Mouse (Mus musculus) Patski (cell line): ENCODE data around the gene Ppfia1. TPM values are rescaled to one million over a fixed set of nuclear protein-coding genes. Genes with fewer than 3 reads are reported as not detected.

Experiments
- ATAC-seq: fragments of 100-300 bp; one replicate; pipeline ENCODE4 v1.8.0; 2021
- CTCF ChIA-PET: fragments of 350-600 bp; sonication (Branson Sonifier 250); formaldehyde crosslinking; loops from one replicate; lab custom pipeline; 2022; ENCODE audit warnings: inconsistent platforms; lab: Charles Lee
- POLR2A ChIA-PET: fragments of 350-600 bp; sonication (Branson Sonifier 250); formaldehyde crosslinking; loops from one replicate; lab custom pipeline; 2022; ENCODE audit warnings: antibody characterized with exemption, inconsistent platforms; lab: Charles Lee
- DNase-seq: peaks from one replicate; pipeline ENCODE4 v3.0.0-alpha.2; 2011; ENCODE audit warnings: low read depth, low spot score
- H3K27me3 ChIP-seq: fragments of 371-371 bp; one replicate; pipeline ENCODE4 v1.5.1; 2021
- CTCF ChIP-seq: fragments of 100-300 bp; IDR thresholded peaks from one replicate; pipeline ENCODE4 v1.5.1; 2021
- in situ Hi-C: fragments of 300-500 bp; cut with MboI; formaldehyde crosslinking; loops from 3 replicates; pipeline ENCODE4 v1.11.1; 2018; ENCODE audit warnings: low pct_unique_long_range_greater_than_20kb, mixed read lengths
- polyA plus RNA-seq: library from polyadenylated mRNA; unstranded; gene quantifications from one replicate; pipeline ENCODE4 v1.2.3, GENCODE M21; 2021

Ppfia1 gene
- polyA plus RNA-seq, 1 experiment from 2014 or later, result 73.4 TPM

DNA sequence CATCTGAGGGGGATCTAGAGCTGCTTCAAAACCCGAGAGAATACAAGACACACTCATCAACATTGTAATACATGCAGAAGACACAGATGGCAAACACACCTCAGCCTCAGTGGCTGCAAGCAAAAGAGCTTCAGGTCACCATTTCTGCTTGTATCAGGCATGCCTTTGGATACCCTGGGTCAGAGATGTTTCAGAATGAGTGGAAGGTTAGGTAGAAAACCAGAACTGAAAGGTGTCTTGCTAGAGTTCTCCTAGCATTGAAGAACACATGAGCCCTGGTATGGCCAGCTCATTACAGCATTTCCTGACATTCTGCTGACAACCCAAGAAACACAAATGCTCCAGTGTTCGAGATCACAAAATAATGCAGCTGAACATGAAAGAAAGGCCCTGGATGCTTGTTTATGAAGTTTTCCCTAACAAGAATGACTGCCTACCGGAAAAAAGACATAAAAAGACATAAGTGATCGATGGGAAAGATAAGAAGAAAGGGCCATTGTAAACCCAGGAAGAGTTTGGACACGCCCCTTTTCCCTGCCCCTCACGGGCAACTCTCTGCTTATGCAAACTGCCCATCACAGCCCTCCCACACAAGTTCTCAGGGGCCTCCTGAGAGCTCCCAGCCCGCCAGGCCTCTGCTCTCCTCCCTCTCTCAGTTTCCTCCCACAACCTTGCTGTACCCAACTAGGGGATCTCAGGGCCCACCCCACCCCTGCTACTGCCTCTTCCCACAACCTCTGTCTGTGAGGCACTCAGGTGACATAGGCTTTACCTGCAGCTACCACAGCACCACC, 21.7 kb downstream of the Ppfia1 start:
- ChIA-PET POLR2A (no interaction called here), CTCF (interaction anchor here (1.9 kb wide), 2 partner anchors 12 to 20 kb away, joined by 4 to 9 read pairs; no protein-coding TSS in a partner anchor)
- ATAC-seq (no peak), DNase-seq (no peak)
- no peaks in the 10 kb centered on the region for H3K27me3 ChIP-seq
- TF ChIP-seq CTCF, result no peak
- in situ Hi-C loops, result no loop called here

DNA sequence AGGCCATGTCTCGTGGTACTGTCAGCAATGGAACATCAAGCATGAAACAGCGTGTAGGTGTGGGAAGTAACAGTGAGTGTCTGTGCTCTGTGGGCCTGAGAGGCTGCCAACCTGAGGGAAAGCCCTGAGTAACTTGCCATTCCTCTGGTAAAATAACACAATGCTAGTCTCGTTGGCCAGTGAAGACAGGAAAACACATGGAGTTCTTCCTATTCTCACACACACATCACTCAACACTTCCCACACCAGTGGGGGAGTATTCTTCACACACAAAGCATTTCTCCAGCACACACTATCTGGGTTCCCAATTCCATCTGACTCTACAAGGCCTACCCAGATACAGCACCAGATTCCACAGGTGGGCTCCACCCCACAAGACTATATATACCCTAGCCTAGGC, 23.7 kb downstream of the Ppfia1 start:
- CTCF ChIA-PET, result interaction anchor here (1.3 kb wide), 1 partner anchor 23 kb away, joined by 3 read pairs; no protein-coding TSS in a partner anchor
- H3K27me3 ChIP-seq, result no peaks in the 10 kb centered on the region
- DNase-seq, result no peak
- ATAC-seq, result no peak
- POLR2A ChIA-PET, result no interaction called here
- TF ChIP-seq CTCF, result no peak
- in situ Hi-C loops, result no loop called here

DNA sequence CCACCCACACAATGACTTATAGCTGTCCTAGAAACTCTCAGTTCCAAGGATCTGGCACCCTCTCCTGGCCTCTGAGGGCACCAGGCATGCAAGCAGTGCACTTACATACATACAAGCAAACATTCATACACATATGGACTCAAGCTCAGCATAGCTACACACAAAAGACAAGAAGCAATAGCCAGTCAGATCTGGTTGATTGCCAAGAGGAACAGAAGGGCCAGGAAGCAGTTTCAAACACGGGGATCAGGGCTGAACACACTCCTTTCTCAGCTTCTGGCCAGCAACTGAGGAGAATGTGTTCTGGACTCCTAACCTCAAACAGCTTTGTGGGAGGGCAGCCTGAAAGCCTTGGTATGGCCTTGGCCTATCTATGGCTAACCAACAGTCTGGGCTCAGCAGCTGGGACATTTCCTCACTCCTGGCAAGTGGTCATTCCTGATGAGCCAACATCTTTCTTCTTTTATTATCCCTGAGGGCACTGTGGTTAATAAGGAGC, 25.8 kb downstream of the Ppfia1 start:
- H3K27me3 ChIP-seq, result no peaks in the 10 kb centered on the region
- POLR2A ChIA-PET, result interaction anchor here (1.3 kb wide), 1 partner anchor 17 kb away, joined by 3 read pairs; no protein-coding TSS in a partner anchor
- DNase-seq (peak; percentile 68), ATAC-seq (peak; percentile 87)
- in situ Hi-C loops, result no loop called here
- peak; percentile 54 for TF ChIP-seq CTCF
- CTCF ChIA-PET, result interaction anchor here (0.6 to 1.9 kb wide), 6 partner anchors 11 to 64 kb away, joined by 3 to 7 read pairs (median 3); no protein-coding TSS in a partner anchor

GRCm38 (mm10) chr7:144526649-144527048, 26.9 kb downstream of the Ppfia1 start:
- no peak for ATAC-seq
- TF ChIP-seq CTCF, result no peak
- in situ Hi-C loops, result no loop called here

DNA sequence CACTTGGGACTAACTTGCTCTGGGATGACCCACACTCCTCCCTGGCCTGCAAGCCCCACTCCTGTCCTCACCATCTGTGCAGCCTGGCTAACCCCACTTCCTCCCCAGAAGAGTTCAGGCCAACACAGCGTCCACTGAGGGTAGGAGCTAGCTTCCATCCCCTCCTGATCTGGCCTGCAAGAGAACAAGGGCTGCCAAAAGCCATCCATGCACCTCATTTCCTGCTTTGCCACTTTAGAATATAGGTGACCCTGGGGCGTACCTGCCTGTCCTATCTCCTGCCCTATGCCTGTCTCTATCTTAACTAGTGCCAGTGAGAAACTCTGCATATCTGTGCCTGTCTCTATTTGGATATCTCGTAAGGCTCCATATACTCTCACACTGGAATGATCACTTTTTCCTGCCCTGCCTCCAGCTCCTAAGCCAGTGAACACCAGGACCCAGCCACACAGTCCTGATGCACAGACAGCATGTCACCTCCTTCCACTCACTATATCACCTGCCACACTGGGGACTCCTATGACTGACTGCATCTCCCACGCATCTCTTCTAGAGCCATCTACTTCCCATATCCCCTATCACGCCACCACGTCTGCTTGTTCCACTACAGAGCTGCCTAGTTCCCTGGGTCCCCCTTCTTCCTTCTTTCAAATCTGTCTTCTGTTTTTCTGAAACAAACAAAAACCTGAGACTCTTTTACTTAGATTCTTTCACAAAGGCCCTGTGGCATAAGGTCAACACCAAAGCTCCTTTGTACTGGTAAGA, 28.9 kb downstream of the Ppfia1 start:
- no peaks in the 10 kb centered on the region for H3K27me3 ChIP-seq
- in situ Hi-C loops, result loop anchor here (5.0 kb wide), 1 partner anchor 58 kb away; the partner anchor contains the start of gene Fadd
- ATAC-seq (no peak), DNase-seq (no peak)
- TF ChIP-seq CTCF, result no peak
- ChIA-PET CTCF (interaction anchor here (1.6 kb wide), 1 partner anchor 22 kb away, joined by 5 read pairs; no protein-coding TSS in a partner anchor), POLR2A (no interaction called here)

More at GRCm38 (mm10) chr7:144526649-144527048, 26.9 kb downstream of the Ppfia1 start:
- ChIA-PET CTCF (interaction anchor here (0.8 to 1.6 kb wide), 2 partner anchors 24 kb away, joined by 4 to 5 read pairs; no protein-coding TSS in a partner anchor), POLR2A (interaction anchor here (1.3 kb wide), 1 partner anchor 18 kb away, joined by 3 read pairs; no protein-coding TSS in a partner anchor)
- H3K27me3 ChIP-seq, result no peaks in the 10 kb centered on the region
- DNase-seq, result no peak

DNA sequence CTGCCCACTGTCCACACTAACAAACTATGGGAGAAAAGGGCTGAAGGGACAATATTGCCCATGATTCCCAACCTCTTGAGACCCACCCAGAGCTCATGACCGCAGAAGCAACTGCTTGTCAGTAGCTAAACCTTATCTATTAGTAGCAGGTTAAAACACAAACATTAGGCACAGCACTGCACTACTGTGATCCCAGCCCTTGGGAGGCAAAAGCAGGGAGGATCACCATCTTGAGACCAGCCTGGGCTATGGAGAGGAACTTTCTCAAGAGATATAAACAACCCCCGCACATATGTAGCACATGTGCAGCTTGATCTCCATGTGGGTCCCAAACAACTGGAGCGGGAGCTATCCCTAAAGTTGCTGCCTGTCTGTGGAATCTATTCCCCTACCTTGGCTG, 30.1 kb downstream of the Ppfia1 start:
- no peak for DNase-seq
- in situ Hi-C loops, result loop anchor here (5.0 kb wide), 1 partner anchor 59 kb away; the partner anchor contains the start of gene Fadd
- ChIA-PET CTCF (no interaction called here), POLR2A (interaction anchor here (0.6 kb wide), 1 partner anchor 10 kb away, joined by 3 read pairs; no protein-coding TSS in a partner anchor)
- ATAC-seq, result no peak
- TF ChIP-seq CTCF, result no peak
- H3K27me3 ChIP-seq, result no peaks in the 10 kb centered on the region

DNA sequence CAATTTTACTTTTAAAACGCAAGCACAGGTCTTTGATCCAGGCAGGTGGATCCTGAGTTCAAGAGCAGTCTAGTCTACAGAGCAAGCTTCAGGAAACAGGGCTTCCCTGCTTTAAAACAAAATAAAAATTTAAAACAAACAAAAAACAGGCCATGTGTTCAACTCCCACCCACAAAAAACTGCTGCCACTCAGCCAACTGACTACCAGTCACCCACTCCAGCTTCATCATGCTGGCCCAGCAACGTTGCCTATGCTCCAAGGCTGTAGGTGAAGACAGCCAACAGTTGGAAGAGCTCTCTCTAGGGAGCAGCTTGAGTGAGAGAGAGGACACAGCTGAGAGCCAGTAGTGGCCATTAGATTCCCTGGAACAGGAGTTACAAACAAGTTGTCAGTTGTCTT, 31.6 kb downstream of the Ppfia1 start:
- in situ Hi-C loops, result loop anchor here (5.0 kb wide), 1 partner anchor 60 kb away; the partner anchor contains the start of gene Fadd
- no peak for DNase-seq
- ATAC-seq, result no peak
- no peaks in the 10 kb centered on the region for H3K27me3 ChIP-seq
- ChIA-PET POLR2A (no interaction called here), CTCF (interaction anchor here (0.8 kb wide), 1 partner anchor 8 kb away, joined by 3 read pairs; no protein-coding TSS in a partner anchor)
- TF ChIP-seq CTCF, result no peak

DNA sequence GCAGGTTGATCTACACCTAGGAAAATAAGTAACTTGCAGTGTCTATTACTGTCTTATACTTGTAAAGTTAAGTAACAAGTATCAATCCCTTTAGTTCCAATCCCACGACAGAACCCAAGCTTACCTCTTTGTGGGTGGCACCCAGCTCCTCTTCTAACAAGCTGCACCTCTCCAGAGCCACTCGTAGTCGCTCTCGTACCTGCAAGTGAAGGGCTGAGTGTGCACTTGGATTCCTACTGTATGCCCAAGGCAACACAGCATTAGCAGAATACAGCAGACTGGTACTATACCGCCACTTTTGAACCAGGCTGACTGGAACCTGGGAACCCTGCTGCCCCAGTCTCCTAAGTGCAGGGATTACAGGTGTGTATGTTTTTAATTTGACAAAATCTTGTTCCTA, 33.7 kb downstream of the Ppfia1 start:
- POLR2A ChIA-PET, result no interaction called here
- in situ Hi-C loops, result loop anchor here (5.0 kb wide), 1 partner anchor 62 kb away; the partner anchor contains the start of gene Fadd
- TF ChIP-seq CTCF, result no peak

GRCm38 (mm10) chr7:144516711-144517110, 36.8 kb downstream of the Ppfia1 start:
- POLR2A ChIA-PET, result no interaction called here
- in situ Hi-C loops, result no loop called here
- no peaks in the 10 kb centered on the region for H3K27me3 ChIP-seq
- TF ChIP-seq CTCF, result no peak
- ATAC-seq, result no peak
- CTCF ChIA-PET, result no interaction called here
- DNase-seq, result no peak

More for the DNA sequence above, 33.7 kb downstream of the Ppfia1 start:
- DNase-seq (no peak), ATAC-seq (no peak)
- no peaks in the 10 kb centered on the region for H3K27me3 ChIP-seq
- CTCF ChIA-PET, result no interaction called here

GRCm38 (mm10) chr7:144509090-144509489, 44.4 kb downstream of the Ppfia1 start:
- ChIA-PET CTCF (interaction anchor here (1.1 to 1.5 kb wide), 2 partner anchors 9 to 72 kb away, joined by 3 to 4 read pairs; no protein-coding TSS in a partner anchor), POLR2A (interaction anchor here (0.8 kb wide), 1 partner anchor 53 kb away, joined by 3 read pairs; no protein-coding TSS in a partner anchor)
- no peaks in the 10 kb centered on the region for H3K27me3 ChIP-seq
- TF ChIP-seq CTCF, result no peak
- DNase-seq (no peak), ATAC-seq (no peak)
- in situ Hi-C loops, result no loop called here
